Mouse (Mus musculus) left cerebral cortex, adult 8-10 months (tissue): Measurements from ENCODE around the gene Cbx8. TPM values are rescaled to one million over a fixed set of nuclear protein-coding genes. Genes with fewer than 3 reads are reported as not detected.

Experiments used
- DNase-seq, 2 experiments: peaks; one replicate each; pipeline ENCODE4 v3.0.0; 2022; ENCODE audit warnings: low spot score in 2 of 2
- total RNA-seq, 4 experiments: library from RNA; stranded (reverse); gene quantifications; 2 replicates each; pipeline ENCODE4 v1.2.4; 2022

Cbx8 gene
- total RNA-seq, 4 experiments from 2014 or later = 7.1 to 16.7 (median 11.1) TPM

GRCm38 (mm10) chr11:119035094-119035685 is 5.6 kb downstream of the Cbx8 start:
- no peak for DNase-seq

- no peak for DNase-seq
Measured at GRCm38 (mm10) chr11:119034635-119035034, 6.1 kb downstream of the Cbx8 start.

GRCm38 (mm10) chr11:119033874-119034558 is 6.8 kb downstream of the Cbx8 start:
- DNase-seq = peak in 1 of 2 experiments; percentile 68

DNA sequence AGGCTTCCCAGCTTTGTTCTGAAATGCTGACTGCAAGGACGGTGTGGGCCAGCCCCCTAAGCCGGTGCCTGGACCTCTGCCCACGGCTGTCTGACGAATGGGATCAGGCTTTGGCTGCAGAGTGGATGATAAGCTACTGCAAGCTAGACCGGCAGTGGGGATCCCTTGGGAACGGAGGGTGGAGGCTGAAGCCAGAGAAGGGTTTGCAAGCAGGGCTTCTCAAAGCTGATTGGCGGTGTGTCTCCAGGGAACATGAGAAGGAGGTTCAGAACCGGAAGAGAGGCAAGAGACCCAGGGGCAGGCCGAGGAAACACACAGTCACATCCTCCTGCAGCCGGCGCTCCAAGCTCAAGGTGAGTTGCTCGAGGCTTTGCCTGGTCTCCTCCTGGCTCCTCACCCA is 14.6 kb downstream of the Cbx8 start:
- no peak for DNase-seq

DNA sequence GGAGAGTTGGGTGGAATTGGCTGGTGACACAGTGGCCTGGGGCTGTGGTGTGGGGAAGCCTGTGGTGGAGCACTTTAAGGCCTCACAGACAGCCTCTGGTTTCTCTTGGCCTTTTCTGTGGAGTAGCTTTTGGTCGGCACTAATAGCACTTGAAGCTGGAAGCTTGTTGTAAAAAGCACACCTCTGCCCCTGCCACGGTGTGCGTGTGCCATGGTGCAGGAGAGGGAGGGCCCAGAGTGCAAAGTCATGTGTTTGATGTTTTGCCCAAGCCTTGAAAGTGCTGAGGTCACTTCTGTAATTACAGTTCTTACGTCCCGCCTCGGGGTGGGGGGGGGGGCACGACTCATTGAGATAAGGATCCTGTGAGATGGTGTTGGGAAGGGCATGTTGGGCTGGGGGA is 16.5 kb downstream of the Cbx8 start:
- DNase-seq = no peak

DNA sequence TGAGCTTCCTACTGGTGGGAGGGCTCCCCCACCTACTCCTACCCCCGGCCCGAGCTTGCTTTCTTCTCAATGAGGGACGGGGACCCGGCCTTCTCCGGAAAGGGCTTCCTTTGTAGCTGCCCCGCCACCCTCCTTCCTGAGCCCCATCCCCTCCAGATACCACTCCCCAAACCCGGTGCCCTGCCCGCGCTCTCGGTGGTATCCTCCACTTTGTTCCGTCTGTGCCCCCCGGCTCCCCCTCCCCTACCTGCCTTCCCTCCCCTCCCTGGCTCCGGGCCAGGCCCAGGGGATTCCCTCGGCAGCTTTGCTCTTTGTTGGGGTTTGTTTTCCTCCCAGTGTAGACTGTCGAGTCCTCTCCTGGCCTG is 17.2 kb downstream of the Cbx8 start:
- DNase-seq = no peak

- DNase-seq = peak; percentile 53 to 80
Measured at GRCm38 (mm10) chr11:119022895-119023615, 17.7 kb downstream of the Cbx8 start, which contains the start of gene Cbx2. Gene Cbx2 (plus strand): TSS chr11:119022962.

DNA sequence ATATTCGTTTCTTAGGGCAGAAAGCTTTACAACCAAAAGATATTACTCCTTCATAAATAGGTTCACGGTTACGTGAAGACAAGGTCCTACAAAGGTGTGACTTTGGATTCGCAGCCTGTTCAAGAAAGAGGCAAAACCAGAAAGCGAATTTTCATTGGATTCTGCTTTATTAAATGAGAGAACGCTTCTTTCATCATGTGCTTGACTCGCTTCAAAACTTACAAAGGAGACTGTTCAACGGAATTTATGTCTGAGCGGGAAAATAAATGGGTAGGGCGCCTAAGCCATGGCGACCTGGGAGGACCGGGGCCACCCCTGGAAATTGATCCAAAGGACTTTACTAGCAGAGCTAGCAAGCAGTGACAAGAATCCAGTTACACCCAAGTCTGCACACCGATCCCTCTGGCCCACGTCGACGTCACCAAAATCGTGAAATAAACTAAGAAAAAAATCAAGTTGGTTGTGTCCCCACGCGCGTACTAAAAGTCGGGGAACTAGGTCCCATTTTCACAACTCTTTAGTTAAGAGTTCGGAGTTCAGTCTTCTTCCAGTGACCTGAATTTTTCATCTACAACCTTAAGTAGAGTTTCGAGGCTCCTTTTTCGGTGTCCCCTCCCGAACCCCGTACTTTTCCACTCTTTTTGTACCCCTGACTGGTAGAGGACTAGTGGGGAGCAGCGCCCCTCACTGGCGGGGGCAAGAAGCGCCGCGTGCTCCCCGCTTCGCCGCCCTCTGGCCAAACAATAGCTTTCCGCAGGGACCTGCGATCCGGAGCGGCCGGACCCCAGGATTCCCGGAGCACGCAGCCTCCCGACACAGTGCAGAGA is 18.5 kb downstream of the Cbx8 start:
- DNase-seq = no peak

DNA sequence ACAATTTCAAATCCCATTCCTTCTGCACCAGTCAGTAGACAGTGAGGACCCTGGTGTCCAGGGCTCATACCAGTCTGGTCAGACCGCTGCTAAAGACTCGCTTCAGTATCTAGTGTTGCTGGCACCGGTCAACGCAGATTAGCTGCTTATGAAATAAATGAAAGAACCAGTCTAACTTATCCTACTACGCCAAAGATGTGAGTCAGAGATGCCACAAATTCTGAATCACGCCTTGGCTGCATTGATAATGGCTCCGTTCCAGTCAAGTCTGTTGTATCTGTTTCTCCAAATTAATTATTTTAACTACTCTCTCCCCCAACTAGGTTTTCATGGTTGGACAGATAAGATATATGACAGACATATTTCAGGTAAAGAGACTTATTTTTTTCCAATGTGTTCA is 19.6 kb downstream of the Cbx8 start:
- no peak for DNase-seq

GRCm38 (mm10) chr11:119017506-119017905 is 23.3 kb downstream of the Cbx8 start:
- no peak for DNase-seq

GRCm38 (mm10) chr11:119014455-119014854 is 26.3 kb downstream of the Cbx8 start:
- DNase-seq = no peak

- no peak for DNase-seq
Measured at GRCm38 (mm10) chr11:119007461-119008456, 33.0 kb downstream of the Cbx8 start.

DNA sequence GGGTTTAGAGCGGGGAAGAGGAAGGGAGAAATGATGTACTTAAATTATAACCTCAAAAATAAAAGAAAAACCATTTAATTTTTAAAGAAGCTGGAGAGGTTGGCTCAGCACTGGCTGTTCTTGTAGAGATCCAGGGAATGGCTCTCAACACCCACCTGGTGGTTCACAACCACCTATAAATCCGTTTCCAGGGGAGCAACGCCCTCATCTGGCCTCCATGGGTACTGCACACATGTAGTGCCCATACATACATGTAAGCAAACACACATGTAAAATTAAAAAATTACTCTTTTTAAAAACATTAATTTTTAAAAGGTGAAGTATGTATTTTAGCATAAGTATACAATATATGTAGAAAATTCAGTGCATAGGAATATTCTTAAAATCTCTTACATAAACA is 34.3 kb downstream of the Cbx8 start:
- no peak for DNase-seq

- DNase-seq = no peak
Measured at GRCm38 (mm10) chr11:119005547-119006275, 35.1 kb downstream of the Cbx8 start.

- no peak for DNase-seq
Measured at GRCm38 (mm10) chr11:119001493-119002128, 39.2 kb downstream of the Cbx8 start.

DNA sequence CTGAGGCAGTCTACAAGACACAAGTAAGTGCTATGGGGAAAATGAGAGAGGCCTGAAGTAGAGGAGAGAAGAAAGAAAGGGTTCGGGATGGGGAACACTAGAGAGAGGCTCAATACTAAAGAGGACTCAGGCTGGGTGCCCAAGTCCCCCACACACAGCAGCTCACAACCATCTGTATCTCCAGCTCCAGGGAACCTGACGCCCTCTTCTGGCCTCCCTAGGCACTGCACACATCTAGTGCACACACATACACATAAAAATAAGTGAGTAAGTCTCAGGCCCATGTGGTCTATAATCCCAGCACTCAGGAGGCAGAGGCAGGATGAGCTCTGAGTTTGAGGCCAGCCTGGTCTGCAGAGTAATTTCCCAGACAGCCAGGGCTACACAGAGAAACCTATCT is 39.9 kb downstream of the Cbx8 start:
- no peak for DNase-seq

DNA sequence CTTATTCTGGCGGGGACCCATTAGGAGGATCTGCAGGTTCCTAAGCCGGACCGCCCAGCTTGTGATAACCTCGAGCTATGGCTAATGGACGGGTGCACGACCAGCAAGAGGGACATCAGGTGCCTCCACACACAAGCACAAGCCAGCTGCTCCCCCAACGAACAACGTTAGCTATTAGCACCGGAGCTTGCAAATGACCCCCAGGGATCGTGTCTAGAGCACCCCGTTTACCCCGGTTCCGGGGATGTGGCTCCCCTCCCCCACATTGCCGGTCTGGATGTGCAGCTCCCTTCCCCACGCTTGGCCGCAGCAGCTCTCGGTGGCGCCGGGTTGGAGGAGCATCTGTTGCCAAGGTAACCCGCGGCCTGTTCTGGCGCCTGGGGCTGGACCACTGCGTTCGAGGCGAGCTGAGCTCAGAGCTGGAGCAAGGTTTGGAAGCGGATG is 41.4 kb downstream of the Cbx8 start:
- DNase-seq = peak in 1 of 2 experiments; percentile 36

DNA sequence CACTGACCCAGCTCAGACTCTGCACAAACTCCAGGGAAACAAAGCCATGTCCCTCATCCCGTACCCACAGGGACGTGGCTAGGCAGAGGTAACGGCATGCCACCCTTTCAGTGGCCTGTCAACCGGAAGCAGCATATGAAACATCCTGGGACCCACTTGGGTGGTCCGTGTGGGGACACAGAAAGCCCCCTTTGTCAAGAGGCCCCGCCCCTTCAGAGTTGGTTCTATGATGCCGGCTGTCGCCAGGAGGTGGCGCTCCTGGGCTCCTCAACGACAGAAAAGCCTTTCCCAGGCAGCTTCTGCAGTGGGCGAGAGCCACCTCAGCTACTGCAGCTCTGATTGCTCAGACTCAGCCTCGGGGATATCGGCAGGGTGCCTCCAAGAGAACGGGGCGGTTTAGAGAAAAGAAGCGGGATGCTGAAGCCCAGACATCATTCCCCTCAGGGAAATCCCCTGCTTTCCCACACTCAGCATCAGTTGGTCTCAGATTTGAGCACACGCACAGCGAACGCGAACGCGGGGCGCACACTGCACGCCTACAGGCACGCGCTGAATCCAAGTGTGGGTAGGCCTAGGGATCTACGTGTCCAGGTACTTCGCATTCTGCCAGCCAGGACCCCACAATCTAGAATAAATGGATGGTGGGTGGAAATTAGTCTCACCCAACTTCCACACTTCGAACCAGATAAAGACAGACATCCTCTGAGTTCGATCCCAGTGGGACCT is 42.1 kb downstream of the Cbx8 start:
- DNase-seq = peak; percentile 75 to 85

- no peak for DNase-seq
Measured at GRCm38 (mm10) chr11:118997182-118997581, 43.6 kb downstream of the Cbx8 start.
